Mouse (Mus musculus) left cerebral cortex, adult 2 months (tissue): ENCODE measurements at regions not wholly inside any gene's neighbourhood (a gene's known extent, or its start where the extent isn't known, plus 50 kb on each side); places are given as distances from the start of the nearest gene placed in this dataset.
A peak's percentile ranks its signal among the peaks of the same experiment; 100 is the strongest.

Experiments used
- DNase-seq, 2 experiments: peaks; one replicate each; pipeline ENCODE4 v3.0.0; 2021 to 2022; ENCODE audit warnings: low spot score in 2 of 2, mixed read lengths in 1 of 2; ENCODE audit errors: extremely low spot score in 1 of 2
- H3K27ac ChIP-seq: fragments of 200-600 bp; 2 replicates; pipeline ENCODE4 v1.8.1; 2022
- H3K4me3 ChIP-seq: fragments of 200-600 bp; 2 replicates; pipeline ENCODE4 v1.8.1; 2022
- CTCF ChIP-seq: fragments of 200-600 bp; IDR thresholded peaks from 2 replicates; pipeline ENCODE4 v1.8.1; 2022; ENCODE audit warnings: antibody characterized with exemption, mild to moderate bottlenecking, moderate library complexity
- intact Hi-C: fragments of 180-260 bp; cut with DNase I; formaldehyde crosslinking; loops from one replicate; pipeline ENCODE4 v1.15.1; 2025

DNA sequence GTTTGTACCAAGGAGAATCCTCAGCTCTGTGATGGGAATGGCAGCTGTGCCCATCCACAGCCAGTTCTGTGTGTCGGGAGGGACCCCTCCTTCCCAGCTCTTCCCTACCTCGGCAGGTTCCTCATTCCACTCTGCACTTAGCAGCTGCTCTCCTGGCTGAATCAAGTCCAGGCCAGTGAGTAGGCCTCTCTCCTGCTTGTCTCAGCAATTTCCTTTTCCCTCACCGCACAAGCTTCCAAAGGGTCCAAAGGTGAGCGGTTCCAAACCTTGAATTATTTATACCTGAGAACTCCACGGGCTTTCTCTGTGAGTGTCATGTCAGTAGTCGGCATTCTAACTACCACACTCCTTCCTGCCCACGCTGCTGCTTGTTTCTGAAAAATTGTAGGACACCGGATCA is 208.8 kb upstream of the Ercc4 start:
- TF ChIP-seq CTCF: no peak
- Histone ChIP-seq H3K4me3 (no peak overlapping the region), H3K27ac (no peak overlapping the region)
- DNase-seq: no peak
- intact Hi-C loops: no loop called here

DNA sequence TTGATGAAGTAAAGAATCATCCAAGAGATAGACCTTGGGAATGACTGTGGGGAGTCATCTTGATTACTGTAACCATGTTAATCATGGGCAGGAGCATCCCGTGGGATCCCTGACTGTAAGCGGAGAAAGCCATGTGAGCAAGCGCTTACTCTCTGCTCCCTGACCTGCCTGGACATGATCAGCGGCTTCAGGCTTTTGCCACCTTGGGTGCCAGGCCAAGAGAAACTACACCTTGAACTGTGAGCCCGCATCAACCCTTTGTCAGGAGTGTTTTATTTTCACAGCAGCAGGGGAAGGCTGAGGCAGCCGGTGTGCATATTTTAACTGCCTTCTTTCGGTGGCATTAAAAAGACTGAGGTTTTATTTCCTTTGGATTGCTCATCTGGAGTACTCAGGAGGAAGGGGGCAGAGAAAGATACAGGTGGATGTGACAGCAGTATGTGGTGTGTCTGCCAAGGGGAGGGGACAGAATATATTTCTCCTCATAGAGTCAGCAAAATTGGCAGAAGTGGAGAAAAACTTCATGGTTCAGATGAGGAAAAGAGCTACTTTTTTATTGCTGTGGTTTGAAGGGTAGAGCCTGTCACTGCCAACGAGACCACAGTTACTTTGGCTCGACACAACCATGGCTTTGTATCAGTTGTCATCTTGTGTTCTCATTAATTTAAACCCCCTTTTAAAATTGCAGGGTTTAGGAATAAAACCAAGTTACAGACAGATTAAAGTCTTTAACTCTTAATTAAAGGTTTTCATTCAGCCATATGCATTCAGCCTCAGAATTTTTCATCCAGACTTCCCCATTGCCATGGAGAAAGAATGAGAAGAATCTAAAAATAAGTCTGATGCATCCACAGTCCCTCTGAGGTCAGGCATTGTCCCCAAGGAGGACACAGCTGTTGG is 208.1 kb upstream of the Ercc4 start:
- DNase-seq: no peak
- H3K4me3 ChIP-seq: no peak overlapping the region
- no peak for TF ChIP-seq CTCF
- intact Hi-C loops: no loop called here
- H3K27ac ChIP-seq: no peak overlapping the region

DNA sequence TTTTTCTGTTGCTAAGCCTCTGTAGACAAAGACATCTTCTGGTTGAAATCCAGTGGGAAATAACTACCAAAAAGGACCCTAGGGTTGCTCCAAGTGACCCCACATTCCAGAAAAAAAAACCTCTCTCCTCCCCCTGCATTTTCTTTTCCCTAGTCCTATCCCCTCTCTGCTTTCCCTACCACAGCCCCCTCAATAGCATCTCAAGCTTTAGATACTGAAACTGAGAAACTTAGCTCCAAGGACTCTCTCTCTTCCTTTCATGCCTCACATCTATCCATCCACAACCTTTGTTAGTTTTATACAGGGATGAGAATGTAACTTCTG is 207.5 kb upstream of the Ercc4 start:
- intact Hi-C loops: no loop called here
- H3K27ac ChIP-seq: no peak overlapping the region
- no peak overlapping the region for H3K4me3 ChIP-seq
- TF ChIP-seq CTCF: no peak
- no peak for DNase-seq

DNA sequence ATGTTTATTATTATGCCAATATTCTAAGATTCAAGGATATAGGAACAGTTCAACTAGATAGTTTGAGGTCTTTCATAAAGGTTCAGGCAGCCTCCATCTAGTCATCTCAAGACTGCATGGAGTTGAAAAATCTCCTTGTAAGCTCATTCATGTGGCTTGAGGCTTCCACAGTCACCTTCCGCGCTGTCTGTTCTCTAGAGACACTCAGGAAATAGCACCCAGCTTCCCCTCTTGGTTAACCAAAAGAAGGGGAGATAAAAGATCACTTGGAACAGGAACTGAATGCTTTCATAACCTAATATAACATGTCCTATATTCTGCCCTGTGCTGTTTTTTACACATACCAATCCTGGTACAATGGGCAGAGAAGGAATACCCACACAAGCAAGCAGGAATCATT is 206.3 kb upstream of the Ercc4 start:
- intact Hi-C loops: no loop called here
- Histone ChIP-seq H3K4me3 (no peak overlapping the region), H3K27ac (no peak overlapping the region)
- TF ChIP-seq CTCF: no peak
- DNase-seq: no peak

DNA sequence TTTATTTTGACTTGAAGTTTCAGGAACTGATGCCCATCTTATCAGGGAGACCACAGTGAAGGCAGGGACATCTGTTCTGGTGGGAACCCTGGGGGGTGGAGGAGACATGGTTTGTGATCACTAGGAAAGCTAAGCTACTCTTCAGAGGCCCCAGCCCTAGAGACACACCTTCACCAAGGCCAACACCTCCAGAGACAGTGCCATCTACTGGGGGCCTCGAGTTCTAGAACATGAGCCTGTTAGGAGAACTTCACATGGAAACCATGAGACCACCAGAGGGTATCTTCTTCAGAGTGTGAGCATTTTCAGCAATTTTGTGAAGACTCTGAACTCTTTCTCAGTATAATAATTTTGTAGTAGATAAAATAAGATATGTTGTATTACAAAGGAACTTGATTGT is 204.5 kb upstream of the Ercc4 start:
- DNase-seq: no peak
- Histone ChIP-seq H3K27ac (no peak overlapping the region), H3K4me3 (no peak overlapping the region)
- no peak for TF ChIP-seq CTCF
- intact Hi-C loops: no loop called here

DNA sequence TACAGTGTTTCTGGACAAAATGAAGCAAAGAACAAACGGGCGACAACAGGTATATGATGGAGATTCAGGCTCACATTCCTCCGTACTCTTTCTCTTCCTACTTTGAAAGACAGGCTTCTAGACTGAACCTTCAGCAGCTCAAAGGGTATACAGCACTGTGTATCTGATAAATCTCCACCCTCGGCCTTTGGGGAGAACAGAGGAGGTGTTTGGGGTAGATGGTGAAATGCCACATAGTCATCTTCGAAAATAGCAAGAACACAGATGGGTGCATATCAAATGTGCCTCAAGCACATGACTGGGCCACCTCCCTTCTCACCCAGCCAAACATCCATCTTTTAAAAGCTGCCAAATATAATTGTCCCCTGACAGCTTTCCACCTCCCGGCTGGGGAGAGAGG is 184.8 kb upstream of the Ercc4 start:
- Histone ChIP-seq H3K27ac (peak overlapping the region; percentile 59), H3K4me3 (no peak overlapping the region)
- DNase-seq: no peak
- intact Hi-C loops: loop anchor here (5.0 kb wide), 2 partner anchors 62 to 112 kb away; no protein-coding TSS in a partner anchor
- no peak for TF ChIP-seq CTCF

DNA sequence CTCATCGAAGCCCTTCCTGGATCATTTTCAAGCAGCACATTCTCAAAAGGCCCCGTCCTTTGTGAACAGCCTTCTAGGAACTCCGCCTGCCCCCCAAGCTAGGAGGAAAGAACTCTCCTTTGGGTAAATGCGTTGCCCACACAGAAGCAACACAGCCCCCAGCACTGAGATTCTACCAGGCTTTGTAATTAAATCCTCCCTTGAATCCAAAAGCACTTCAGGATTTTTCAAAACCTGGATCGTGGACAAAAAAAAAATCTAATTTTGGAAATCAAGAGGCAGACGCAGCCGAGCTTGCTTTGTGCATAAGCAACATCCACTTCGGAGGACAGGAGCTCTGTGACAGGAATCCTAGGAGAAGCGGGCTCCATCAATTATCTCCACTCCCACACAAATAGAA is 183.6 kb upstream of the Ercc4 start:
- Histone ChIP-seq H3K27ac (peak overlapping the region; percentile 28; the same call in 1 of the 2 replicates), H3K4me3 (no peak overlapping the region)
- DNase-seq: no peak
- intact Hi-C loops: loop anchor here (5.0 kb wide), 1 partner anchor 114 kb away; no protein-coding TSS in a partner anchor
- no peak for TF ChIP-seq CTCF

DNA sequence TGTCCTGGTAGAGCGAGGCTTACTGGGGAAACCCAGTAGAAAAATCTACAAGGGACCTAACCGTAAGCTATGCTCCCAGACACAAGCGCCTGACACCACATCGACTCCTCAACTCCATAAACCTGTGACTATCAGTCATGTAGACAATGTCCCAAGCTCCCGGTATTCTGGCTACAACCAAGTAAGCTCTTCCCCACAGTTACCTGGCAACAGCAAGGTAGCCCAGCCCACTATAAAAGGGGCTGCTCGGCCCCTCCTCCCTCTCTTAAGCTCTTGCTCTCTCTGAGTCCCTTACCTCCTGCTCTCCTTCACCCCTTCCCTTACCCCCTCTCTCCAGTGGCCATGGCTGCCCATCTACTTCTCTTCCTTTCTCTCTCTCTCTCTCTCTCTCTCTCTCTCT is 178.4 kb upstream of the Ercc4 start:
- intact Hi-C loops: no loop called here
- Histone ChIP-seq H3K4me3 (no peak overlapping the region), H3K27ac (no peak overlapping the region)
- TF ChIP-seq CTCF: no peak
- DNase-seq: no peak

DNA sequence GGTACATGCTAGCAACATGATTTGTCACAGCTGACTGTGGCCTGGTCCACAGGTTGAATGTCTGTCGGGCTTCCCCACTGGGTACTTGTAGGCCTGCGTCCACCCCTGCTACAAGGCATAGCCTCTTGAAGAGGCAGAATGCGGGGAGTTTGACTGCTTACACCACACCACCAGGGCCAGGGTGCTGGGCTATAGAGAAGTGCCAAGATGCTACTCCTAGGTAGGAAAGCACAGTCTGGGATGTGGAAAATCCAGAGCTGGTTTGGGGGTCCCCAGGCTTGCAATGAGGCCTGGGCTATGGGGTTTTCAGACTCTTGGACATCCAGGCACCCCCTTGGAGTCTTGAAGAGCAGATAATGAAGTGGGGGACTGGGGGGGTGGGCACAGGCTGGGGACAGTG is 176.5 kb upstream of the Ercc4 start:
- no peak overlapping the region for H3K27ac ChIP-seq
- intact Hi-C loops: no loop called here
- no peak for DNase-seq
- no peak overlapping the region for H3K4me3 ChIP-seq
- no peak for TF ChIP-seq CTCF

DNA sequence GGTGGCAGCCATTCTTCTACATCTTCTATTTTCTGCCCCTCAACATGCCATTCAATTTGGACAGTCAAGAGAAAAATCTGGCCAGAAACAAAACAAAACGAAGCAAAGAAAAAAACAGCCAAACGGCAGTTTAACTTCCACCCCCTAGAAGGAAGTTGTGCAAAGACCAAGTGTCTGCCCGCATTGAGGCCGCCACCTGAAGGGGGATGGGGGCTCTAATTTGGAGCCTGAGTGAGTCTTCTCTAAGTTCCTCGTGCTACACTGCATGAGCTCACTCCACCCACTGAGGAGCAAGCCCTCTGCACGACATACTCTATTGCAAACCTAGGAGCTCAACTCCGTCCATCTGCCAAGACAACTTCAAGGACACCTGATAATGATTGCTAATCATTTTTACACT is 174.9 kb upstream of the Ercc4 start:
- no peak for DNase-seq
- intact Hi-C loops: no loop called here
- no peak for TF ChIP-seq CTCF
- Histone ChIP-seq H3K27ac (no peak overlapping the region), H3K4me3 (no peak overlapping the region)

DNA sequence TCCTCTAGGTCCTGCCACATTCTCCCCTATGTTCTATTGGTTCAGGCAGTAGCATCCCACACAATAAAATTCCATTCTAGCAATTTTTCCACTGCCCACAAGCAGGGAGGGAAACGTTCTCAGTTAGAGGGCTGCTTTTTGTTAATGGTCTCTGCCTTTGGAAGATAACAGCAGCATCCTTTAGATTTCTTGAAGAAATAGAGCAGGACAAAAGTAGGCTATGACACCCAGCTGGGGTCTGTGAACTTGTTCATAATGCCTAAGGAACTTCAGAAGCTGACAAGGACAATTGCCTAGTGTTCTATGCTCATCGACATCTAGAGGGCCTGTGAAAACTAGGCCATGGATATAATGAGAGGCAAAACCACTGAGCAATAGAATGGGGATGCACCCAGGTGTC is 174.2 kb upstream of the Ercc4 start:
- intact Hi-C loops: no loop called here
- Histone ChIP-seq H3K27ac (no peak overlapping the region), H3K4me3 (no peak overlapping the region)
- TF ChIP-seq CTCF: no peak
- DNase-seq: no peak

DNA sequence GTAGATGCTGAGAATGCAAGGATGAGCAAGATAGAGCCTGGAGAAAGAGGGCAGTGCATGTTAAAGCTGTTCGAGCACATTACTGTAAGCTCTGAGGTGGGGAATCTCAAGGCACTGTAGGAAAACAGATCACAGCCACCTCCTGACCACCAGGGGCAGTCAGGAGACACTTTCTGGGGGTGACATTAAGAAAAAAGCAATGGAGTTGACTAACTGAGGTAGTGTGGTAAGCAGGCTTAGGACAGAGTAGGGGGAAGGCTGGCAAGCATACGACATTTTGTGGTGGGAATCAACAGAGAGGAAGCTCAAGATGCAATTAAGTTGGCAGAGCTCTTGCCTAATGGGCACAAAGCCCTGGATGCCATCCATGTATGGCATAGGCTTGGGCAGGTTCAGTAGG is 172.9 kb upstream of the Ercc4 start:
- intact Hi-C loops: no loop called here
- peak; percentile 13 for TF ChIP-seq CTCF
- no peak for DNase-seq
- Histone ChIP-seq H3K4me3 (no peak overlapping the region), H3K27ac (no peak overlapping the region)

DNA sequence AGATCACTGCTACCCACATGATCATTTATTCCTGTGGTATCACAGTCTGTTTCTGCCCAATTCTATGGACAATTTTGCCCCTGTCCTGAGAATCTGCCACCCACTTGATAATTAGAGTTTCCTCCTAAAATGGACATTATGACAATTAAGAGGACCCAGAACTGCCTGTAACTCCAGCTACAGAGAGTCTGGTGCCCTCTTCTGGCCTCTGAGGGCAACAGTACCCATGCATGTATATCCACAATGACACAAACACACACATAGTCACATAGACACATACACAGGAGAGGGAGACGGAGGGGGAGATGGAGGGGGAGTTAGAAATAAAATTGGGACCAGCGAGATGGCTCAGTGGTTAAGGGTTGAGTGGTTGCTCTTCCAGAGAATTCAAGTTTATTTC is 170.9 kb upstream of the Ercc4 start:
- no peak for DNase-seq

More for the DNA sequence above, 170.9 kb upstream of the Ercc4 start:
- intact Hi-C loops: no loop called here
- peak; percentile 10; the same call in 1 of the 2 replicates for TF ChIP-seq CTCF
- Histone ChIP-seq H3K4me3 (no peak overlapping the region), H3K27ac (no peak overlapping the region)
